8 mouse cellular contexts compared by ENCODE assay signal in genomic region chr10:128096693-128097586, GRCm38 (mm10). TPM values are rescaled to one million over a fixed set of nuclear protein-coding genes. Genes with fewer than 3 reads are reported as not detected.
DNase-seq lines count a peak whose midpoint lies in the region; ATAC-seq and TF ChIP-seq lines count a peak whose summit lies in the region.

No protein-coding gene starts in this region.

- no peaks in the 10 kb centered on the region for H3K27me3 ChIP-seq in heart, embryonic 15.5 days

- peak overlapping the region; percentile 9 for H3K27ac ChIP-seq in brown adipose tissue, adult 24 weeks (replicated peaks; ENCODE audit: low read depth, low read length)
- peak overlapping the region; percentile 79 for H3K27ac ChIP-seq in heart, embryonic 15.5 days

- H3K36me3 ChIP-seq in heart, embryonic 15.5 days, result peaks cover 3% of the 10 kb centered on the region; the same call in 1 of the 2 replicates

- H3K4me2 ChIP-seq in heart, embryonic 15.5 days, result peak overlapping the region; percentile 85

- H3K9me3 ChIP-seq in heart, embryonic 15.5 days (replicated peaks), result no peaks in the 10 kb centered on the region

- ATAC-seq in erythroid progenitor cell, adult 5-6 weeks (replicated peaks; ENCODE audit: low FRiP score, poor library complexity, severe bottlenecking), result peak; percentile 54
- ATAC-seq in heart, embryonic 15.5 days (replicated peaks; ENCODE audit: insufficient number of reproducible peaks, insufficient read depth, low FRiP score, low read depth), result peak; percentile 50
- peak; percentile 53 for ATAC-seq in neutrophil, adult 5-6 weeks (ENCODE audit: extremely low read depth, insufficient number of reproducible peaks, low FRiP score, poor library complexity, severe bottlenecking)

- H3K9ac ChIP-seq in heart, embryonic 15.5 days, result peak overlapping the region; percentile 97

- peaks cover 15% of the 10 kb centered on the region for H3K4me1 ChIP-seq in brown adipose tissue, adult 24 weeks (ENCODE audit: control insufficient read depth, insufficient read depth, insufficient read length, low read length)
- peaks cover 45% of the 10 kb centered on the region for H3K4me1 ChIP-seq in heart, embryonic 15.5 days (replicated peaks)
- H3K4me1 ChIP-seq in lung, adult 2 months (ENCODE audit: control insufficient read depth, insufficient read depth, low read length), result peaks cover 20% of the 10 kb centered on the region

- no peak for TF ChIP-seq CTCF in lung, adult 2 months (IDR thresholded peaks at IDR 0.05; ENCODE audit: insufficient read depth, low read length)

- peak; percentile 69 to 76 for DNase-seq in CD8-positive naive resting alpha-beta T cell, adult 2 months (ENCODE audit: low read depth in 2 of 2, low spot score in 2 of 2)
- peak; percentile 93 for DNase-seq in kidney, postnatal 14 days
- peak; percentile 71 for DNase-seq in lung, adult 2 months
- DNase-seq in testis, postnatal 14 days (ENCODE audit: low spot score), result peak; percentile 88

- TF ChIP-seq POLR2A in lung, adult 2 months (IDR thresholded peaks at IDR 0.05; ENCODE audit: borderline replicate concordance, extremely low read depth, low read depth, low read length), result peak; percentile 35; the same call in 1 of the 2 replicates

- WGBS in heart, embryonic 15.5 days, result under 1% methylated on average over 85 of the region's 86 CpGs
- WGBS in lung, adult 2 months, result 2% methylated on average over 84 of the region's 86 CpGs

- H3K4me3 ChIP-seq in brown adipose tissue, adult 24 weeks (ENCODE audit: insufficient read depth, low read depth, low read length), result peak overlapping the region; percentile 60
- peak overlapping the region; percentile 99 for H3K4me3 ChIP-seq in heart, embryonic 15.5 days
- peak overlapping the region; percentile 93 for H3K4me3 ChIP-seq in lung, adult 2 months (replicated peaks; ENCODE audit: extremely low read depth, low read depth, low read length)

RNA-seq across cellular contexts. Expression of gene Baz2a, which starts 5.6 kb away (rescaled TPM):
- 15.1 and 16.0 TPM in 2 replicates for polyA plus RNA-seq in brown adipose tissue, adult 24 weeks (2012; ENCODE audit: insufficient read depth, insufficient read length, missing spikeins)
- total RNA-seq in erythroid progenitor cell, adult 5-6 weeks (2015; ENCODE audit: low replicate concordance), result 89.4 and 109 TPM in 2 replicates
- total RNA-seq in erythroid progenitor cell, adult 5-6 weeks (2017; ENCODE audit: low replicate concordance), result 87.9 and 88.6 TPM in 2 replicates
- 7.5 and 10.1 TPM in 2 replicates for polyA plus RNA-seq in heart, embryonic 15.5 days (2015; fragmentation: Nextera tagmentation; extraction: Ambion mirVana)
- 26.9 and 40.7 TPM in 2 replicates for polyA plus RNA-seq in lung, adult 2 months (2012; rRNA removed)
- total RNA-seq in neutrophil, adult 5-6 weeks (2017), result 70.1 and 75.0 TPM in 2 replicates

RNA-seq across cellular contexts. Expression of gene Atp5b, which starts 13.9 kb away (rescaled TPM):
- 9,036 and 9,352 TPM in 2 replicates for polyA plus RNA-seq in brown adipose tissue, adult 24 weeks (2012; ENCODE audit: insufficient read depth, insufficient read length, missing spikeins)
- 755 and 881 TPM in 2 replicates for total RNA-seq in erythroid progenitor cell, adult 5-6 weeks (2015; ENCODE audit: low replicate concordance)
- 598 and 1,019 TPM in 2 replicates for total RNA-seq in erythroid progenitor cell, adult 5-6 weeks (2017; ENCODE audit: low replicate concordance)
- polyA plus RNA-seq in heart, embryonic 15.5 days (2015; fragmentation: Nextera tagmentation; extraction: Ambion mirVana), result 5,437 and 6,121 TPM in 2 replicates
- polyA plus RNA-seq in lung, adult 2 months (2012; rRNA removed), result 1,519 and 1,632 TPM in 2 replicates
- 512 and 588 TPM in 2 replicates for total RNA-seq in neutrophil, adult 5-6 weeks (2017)

RNA-seq across cellular contexts. Expression of gene Ptges3, which starts 38.2 kb away (rescaled TPM):
- polyA plus RNA-seq in brown adipose tissue, adult 24 weeks (2012; ENCODE audit: insufficient read depth, insufficient read length, missing spikeins), result 107 and 147 TPM in 2 replicates
- total RNA-seq in erythroid progenitor cell, adult 5-6 weeks (2015; ENCODE audit: low replicate concordance), result 84.0 and 85.9 TPM in 2 replicates
- 87.1 and 111 TPM in 2 replicates for total RNA-seq in erythroid progenitor cell, adult 5-6 weeks (2017; ENCODE audit: low replicate concordance)
- polyA plus RNA-seq in heart, embryonic 15.5 days (2015; fragmentation: Nextera tagmentation; extraction: Ambion mirVana), result 268 and 292 TPM in 2 replicates
- 43.8 and 84.2 TPM in 2 replicates for polyA plus RNA-seq in lung, adult 2 months (2012; rRNA removed)
- total RNA-seq in neutrophil, adult 5-6 weeks (2017), result 103 and 105 TPM in 2 replicates

Comparison
In these comparisons a context has a peak if more than half of its experiments do, and no peak if none do; other contexts are left out.
1. Peak in every context shown above with its lines: DNase-seq, ATAC-seq, H3K4me3 ChIP-seq and H3K27ac ChIP-seq.